Mouse (Mus musculus) liver, adult 2 months (tissue): ENCODE results near the gene Ghrl. TPM values are rescaled to one million over a fixed set of nuclear protein-coding genes. Genes with fewer than 3 reads are reported as not detected.

Experiments used
- DNase-seq: peaks from one replicate; pipeline ENCODE4 v3.0.0-alpha.2; 2011; ENCODE audit warnings: low read depth, low spot score; ENCODE audit errors: extremely low read depth
- H3K27ac ChIP-seq: fragments of 200-500 bp; replicated peaks from 2 replicates; pipeline ENCODE4 v1.5.1; 2012; ENCODE audit warnings: low read depth, mild to moderate bottlenecking, control low read depth, inconsistent platforms, low read length; ENCODE audit not compliant: insufficient read depth
- H3K27me3 ChIP-seq: fragments of 200-500 bp; 2 replicates; pipeline ENCODE4 v1.6.1; 2012; ENCODE audit warnings: mild to moderate bottlenecking, moderate library complexity, low read length, inconsistent platforms; ENCODE audit not compliant: control insufficient read depth, insufficient read depth
- H3K36me3 ChIP-seq: fragments of 200-500 bp; 2 replicates; pipeline ENCODE4 v1.6.1; 2012; ENCODE audit warnings: low read length, inconsistent platforms; ENCODE audit not compliant: control insufficient read depth, insufficient read depth
- H3K4me1 ChIP-seq: fragments of 200-500 bp; 2 replicates; pipeline ENCODE4 v1.6.1; 2011; ENCODE audit warnings: low read length; ENCODE audit not compliant: control insufficient read depth, insufficient read depth
- H3K4me3 ChIP-seq: fragments of 200-500 bp; 2 replicates; pipeline ENCODE4 v1.5.1; 2011; ENCODE audit warnings: low read depth, mild to moderate bottlenecking, control low read depth, low read length, moderate library complexity; ENCODE audit not compliant: insufficient read depth
- H3K79me2 ChIP-seq: fragments of 200-500 bp; 2 replicates; pipeline ENCODE4 v1.6.1; 2012; ENCODE audit warnings: inconsistent platforms, mild to moderate bottlenecking, low read length, moderate library complexity; ENCODE audit not compliant: control insufficient read depth, insufficient read depth
- H3K9ac ChIP-seq: fragments of 200-500 bp; 2 replicates; pipeline ENCODE4 v1.6.1; 2012; ENCODE audit warnings: low read depth, mild to moderate bottlenecking, control low read depth, inconsistent platforms, low read length
- CTCF ChIP-seq: fragments of 200-500 bp; IDR thresholded peaks from 2 replicates; pipeline ENCODE4 v1.5.1; 2011; ENCODE audit warnings: low read depth, low read length, control low read depth
- POLR2A ChIP-seq: fragments of 200-500 bp; IDR thresholded peaks from 2 replicates; pipeline ENCODE4 v1.6.1; 2011; ENCODE audit warnings: low read length, control low read depth; ENCODE audit not compliant: insufficient read depth; ENCODE audit errors: extremely low read depth
- WGBS: fragments of 180-500 bp; shearing (Covaris S2); methylation state at CpG from one replicate; pipeline ENCODE4 v1.1.7; 2018; 5-methylcytosine and 5-hydroxymethylcytosine counted together
- polyA plus RNA-seq: library from polyadenylated mRNA; depleted of rRNA; stranded (reverse); fragments of >200 nt; gene quantifications from 2 replicates; pipeline ENCODE4 v1.2.3, GENCODE M21; 2012
- total RNA-seq: library from RNA; depleted of rRNA; stranded (reverse); fragments of >200 nt; gene quantifications from 2 replicates; pipeline ENCODE4 v1.2.3, GENCODE M21; 2014

Gene Ghrl
- total and polyA plus RNA-seq, 2 experiments, result not detected

DNA sequence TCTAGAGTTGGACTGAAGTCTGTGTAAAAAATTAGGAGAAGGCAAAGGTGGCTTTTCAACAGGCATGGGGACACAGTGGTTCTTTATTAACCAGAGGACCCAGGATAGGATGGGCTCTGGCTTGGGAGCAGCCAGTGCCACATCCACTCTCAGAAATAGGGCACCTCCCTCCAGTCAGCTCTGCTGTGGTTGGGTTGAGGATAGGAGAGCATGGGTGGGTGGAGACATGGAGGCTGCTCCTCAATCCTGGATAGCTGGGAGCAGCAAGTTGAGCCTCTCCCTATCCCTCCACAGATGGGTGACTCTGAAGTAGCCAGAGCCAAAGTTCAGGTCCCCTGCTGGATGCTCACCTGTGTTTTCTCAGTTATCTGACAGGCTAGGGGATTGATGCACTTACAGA lies 25.4 kb upstream of the Ghrl start:
- no peak overlapping the region for H3K27ac ChIP-seq
- no peak overlapping the region for H3K9ac ChIP-seq
- H3K4me1 ChIP-seq, result no peaks in the 10 kb centered on the region
- TF ChIP-seq CTCF (no peak), POLR2A (no peak)
- DNase-seq, result no peak
- peaks cover 2% of the 10 kb centered on the region; the same call in 1 of the 2 replicates for H3K36me3 ChIP-seq
- peaks cover 4% of the 10 kb centered on the region; the same call in 1 of the 2 replicates for H3K79me2 ChIP-seq
- no peaks in the 10 kb centered on the region for H3K27me3 ChIP-seq
- no peak overlapping the region for H3K4me3 ChIP-seq

DNA sequence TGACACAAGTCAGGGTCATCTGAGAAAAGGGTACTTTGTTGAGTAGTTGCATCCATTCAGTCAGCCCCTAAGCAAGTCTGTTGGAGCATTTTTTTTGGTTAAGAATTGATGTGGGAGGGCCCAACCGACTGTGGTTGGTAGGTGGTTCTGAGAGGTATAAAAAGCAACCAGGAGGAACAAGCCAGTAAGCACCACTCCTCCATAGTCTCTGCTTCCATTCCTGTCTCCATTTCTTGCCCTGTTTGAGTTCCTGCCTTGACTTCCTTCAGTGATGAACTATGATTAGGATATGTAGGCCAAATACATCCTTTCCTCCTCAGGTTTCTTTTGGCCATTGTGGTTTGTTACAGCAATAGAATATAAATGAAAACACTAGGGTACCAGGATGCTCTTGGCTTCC lies 23.4 kb upstream of the Ghrl start:
- H3K27me3 ChIP-seq, result no peaks in the 10 kb centered on the region
- no peaks in the 10 kb centered on the region; the same call in 1 of the 2 replicates for H3K4me1 ChIP-seq
- TF ChIP-seq CTCF (no peak), POLR2A (no peak)
- H3K79me2 ChIP-seq, result peaks cover 12% of the 10 kb centered on the region; the same call in 1 of the 2 replicates
- 70% methylated on average over 1 of the region's 1 CpGs for whole genome bisulfite sequencing
- DNase-seq, result no peak
- H3K27ac ChIP-seq, result no peak overlapping the region
- peaks cover 2% of the 10 kb centered on the region; the same call in 1 of the 2 replicates for H3K36me3 ChIP-seq
- no peak overlapping the region for H3K4me3 ChIP-seq
- H3K9ac ChIP-seq, result no peak overlapping the region

GRCm38 (mm10) chr6:113742321-113742720 lies 22.6 kb upstream of the Ghrl start:
- Histone ChIP-seq H3K27me3 (no peaks in the 10 kb centered on the region), H3K36me3 (no peaks in the 10 kb centered on the region), H3K79me2 (peaks cover 12% of the 10 kb centered on the region; the same call in 1 of the 2 replicates), H3K9ac (no peak overlapping the region), H3K27ac (no peak overlapping the region), H3K4me3 (no peak overlapping the region), H3K4me1 (no peaks in the 10 kb centered on the region; the same call in 1 of the 2 replicates)
- WGBS, result 83% methylated on average over 1 of the region's 1 CpGs
- no peak for TF ChIP-seq CTCF
- TF ChIP-seq POLR2A, result no peak
- DNase-seq, result no peak

DNA sequence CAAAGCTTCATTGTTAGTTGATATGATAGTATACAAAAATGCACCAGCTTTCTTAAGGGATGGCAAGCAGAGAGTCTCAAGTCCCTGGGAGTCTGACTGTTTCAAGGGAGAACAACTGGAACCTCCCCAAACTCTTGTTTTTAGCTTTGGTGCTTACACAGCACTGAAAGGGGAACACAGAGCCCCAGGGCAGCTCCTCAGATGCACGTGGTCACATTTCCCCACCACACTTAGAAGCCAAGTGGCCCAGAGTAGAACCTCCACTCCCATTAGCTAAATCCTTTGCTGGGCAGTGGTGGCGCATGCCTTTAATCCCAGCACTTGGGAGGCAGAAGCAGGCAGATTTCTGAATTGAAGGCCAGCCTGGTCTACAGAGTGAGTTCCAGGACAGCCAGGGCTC lies 21.7 kb upstream of the Ghrl start:
- H3K36me3 ChIP-seq, result no peaks in the 10 kb centered on the region; the same call in 1 of the 2 replicates
- H3K4me3 ChIP-seq, result no peak overlapping the region
- no peak overlapping the region for H3K27ac ChIP-seq
- TF ChIP-seq POLR2A (no peak), CTCF (no peak)
- no peaks in the 10 kb centered on the region; the same call in 1 of the 2 replicates for H3K4me1 ChIP-seq
- peaks cover 16% of the 10 kb centered on the region; the same call in 1 of the 2 replicates for H3K79me2 ChIP-seq
- WGBS, result 75% methylated on average over 2 of the region's 2 CpGs
- H3K9ac ChIP-seq, result no peak overlapping the region
- peak; percentile 33 for DNase-seq
- no peaks in the 10 kb centered on the region for H3K27me3 ChIP-seq

- TF ChIP-seq CTCF (no peak), POLR2A (peak; percentile 60; the same call in 1 of the 2 replicates)
- DNase-seq, result peak; percentile 81
- WGBS, result 7% methylated on average over 41 of the region's 41 CpGs
These were observed 20.8 kb upstream of the Ghrl start, which contains the start of gene Sec13 for GRCm38 (mm10) chr6:113740236-113741217. Sec13 (minus strand) TSS chr6:113740743.

More at GRCm38 (mm10) chr6:113740236-113741217, 20.8 kb upstream of the Ghrl start, which contains the start of gene Sec13:
- Histone ChIP-seq H3K36me3 (peaks cover 6% of the 10 kb centered on the region), H3K9ac (peak within 1 kb of the TSS; percentile 89), H3K4me3 (peak within 1 kb of the TSS; percentile 76), H3K27me3 (no peaks in the 10 kb centered on the region), H3K4me1 (no peaks in the 10 kb centered on the region; the same call in 1 of the 2 replicates), H3K27ac (peak within 1 kb of the TSS; percentile 73), H3K79me2 (peaks cover 16% of the 10 kb centered on the region; the same call in 1 of the 2 replicates)
